Mouse (Mus musculus) thymus, adult 2 months (tissue): Measurements from ENCODE around the gene Fbxl21. TPM values are rescaled to one million over a fixed set of nuclear protein-coding genes. Genes with fewer than 3 reads are reported as not detected.

Source experiments
- DNase-seq: peaks from one replicate; pipeline ENCODE4 v3.0.0; 2021
- H3K27ac ChIP-seq: fragments of 200-500 bp; 2 replicates; pipeline ENCODE4 v1.5.1; 2012; ENCODE audit warnings: low read length, control low read depth; ENCODE audit not compliant: control insufficient read depth, insufficient read depth
- H3K27me3 ChIP-seq: fragments of 200-500 bp; 2 replicates; pipeline ENCODE4 v1.6.1; 2012; ENCODE audit warnings: mild to moderate bottlenecking, low read length, moderate library complexity, mixed read lengths; ENCODE audit not compliant: control insufficient read depth, insufficient read depth
- H3K36me3 ChIP-seq: fragments of 200-500 bp; 2 replicates; pipeline ENCODE4 v1.6.1; 2012; ENCODE audit warnings: mild to moderate bottlenecking, low read length, moderate library complexity; ENCODE audit not compliant: control insufficient read depth, insufficient read depth
- H3K4me1 ChIP-seq: fragments of 200-500 bp; replicated peaks from 2 replicates; pipeline ENCODE4 v1.6.1; 2012; ENCODE audit warnings: low read length; ENCODE audit not compliant: control insufficient read depth, insufficient read depth
- H3K4me3 ChIP-seq: fragments of 200-500 bp; 2 replicates; pipeline ENCODE4 v1.5.1; 2012; ENCODE audit warnings: mild to moderate bottlenecking, low read length, control low read depth, moderate library complexity; ENCODE audit not compliant: control insufficient read depth, insufficient read depth
- CTCF ChIP-seq: fragments of 200-500 bp; IDR thresholded peaks from 2 replicates; pipeline ENCODE4 v1.5.1; 2012; ENCODE audit warnings: mild to moderate bottlenecking, control low read depth, low read length, moderate library complexity, borderline replicate concordance; ENCODE audit not compliant: control insufficient read depth, poor library complexity, insufficient read depth; ENCODE audit errors: extremely low read depth
- POLR2A ChIP-seq: fragments of 200-500 bp; IDR thresholded peaks from 2 replicates; pipeline ENCODE4 v1.6.1; 2012; ENCODE audit warnings: mild to moderate bottlenecking, low read length, control low read depth, moderate library complexity; ENCODE audit not compliant: control insufficient read depth, poor library complexity, insufficient read depth; ENCODE audit errors: extremely low read depth
- WGBS: fragments of 180-500 bp; shearing (Covaris S2); methylation state at CpG from one replicate; pipeline ENCODE4 v1.1.7; 2018; 5-methylcytosine and 5-hydroxymethylcytosine counted together
- polyA plus RNA-seq: library from polyadenylated mRNA; depleted of rRNA; stranded (reverse); fragments of >200 nt; gene quantifications from 2 replicates; pipeline ENCODE4 v1.2.3, GENCODE M21; 2012; rRNA removed

Gene Fbxl21
- polyA plus RNA-seq, 1 experiment = 0.71 TPM

DNA sequence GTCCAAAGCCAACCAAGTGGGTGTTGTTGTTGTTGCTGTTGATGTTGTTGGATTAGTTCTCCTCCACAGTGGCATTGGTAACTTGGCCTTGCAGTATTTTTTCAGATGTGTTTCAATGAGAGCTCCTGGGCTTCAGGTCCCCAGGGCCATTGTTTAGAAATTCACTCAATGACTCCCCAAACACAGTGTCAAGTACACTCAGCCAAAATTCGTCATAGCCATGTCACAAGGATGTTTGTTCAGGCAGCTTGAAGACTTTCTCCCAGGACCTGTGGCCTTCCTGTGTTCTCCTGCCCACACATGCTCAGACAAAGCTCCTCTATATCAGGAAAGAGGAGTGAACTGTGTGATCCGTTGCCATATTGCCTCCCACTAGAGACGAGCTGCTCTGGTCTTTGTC, 63.8 kb downstream of the Fbxl21 start:
- Histone ChIP-seq H3K4me1 (no peaks in the 10 kb centered on the region), H3K27ac (no peak overlapping the region), H3K36me3 (no peaks in the 10 kb centered on the region), H3K27me3 (no peaks in the 10 kb centered on the region), H3K4me3 (no peak overlapping the region)
- no peak for DNase-seq
- whole genome bisulfite sequencing = 93% methylated on average over 3 of the region's 3 CpGs
- TF ChIP-seq CTCF (no peak), POLR2A (no peak)

Other genes starting within 250 kb of the Fbxl21 start
- 4.7 and 4.9 TPM in 2 replicates for gene Cxcl14, start 225.9 kb upstream of the Fbxl21 start, polyA plus RNA-seq
- gene Gm3045, start 95.9 kb upstream of the Fbxl21 start, polyA plus RNA-seq = not detected in 2 replicates
- 0.31 and 0.43 TPM in 2 replicates for gene Slc25a48, start 84.1 kb upstream of the Fbxl21 start, polyA plus RNA-seq
- gene Il9, start 40.2 kb upstream of the Fbxl21 start, polyA plus RNA-seq = 1.1 and 1.6 TPM in 2 replicates
- gene Lect2, start 26.0 kb downstream of the Fbxl21 start, polyA plus RNA-seq = 0.33 TPM in 1 of 2 replicates, not detected in the other
- 32.1 and 33.8 TPM in 2 replicates for gene Tgfbi, start 87.1 kb downstream of the Fbxl21 start, polyA plus RNA-seq
- 42.1 and 45.6 TPM in 2 replicates for gene Smad5, start 180.5 kb downstream of the Fbxl21 start, polyA plus RNA-seq
- gene Gm45623, start 231.4 kb downstream of the Fbxl21 start, polyA plus RNA-seq = 0.17 TPM in 1 of 2 replicates, not detected in the other